Mouse (Mus musculus) liver, postnatal 0 days (tissue): ENCODE measurements around the gene Rgp1. TPM values are rescaled to one million over a fixed set of nuclear protein-coding genes. Genes with fewer than 3 reads are reported as not detected.
A peak's percentile ranks its signal among the peaks of the same experiment; 100 is the strongest.
"Not testable (repeated sequence)": the region's sequence is repeated elsewhere in the genome, so short reads cannot be mapped to it uniquely, and the experiment has no call there.

Source experiments
- ATAC-seq: fragments of 200-750 bp; cut with Nextera tagmentation; 2 replicates; pipeline ENCODE4 v1.8.0; 2017; ENCODE audit warnings: mild to moderate bottlenecking, moderate library complexity
- DNase-seq: peaks from one replicate; pipeline ENCODE4 v3.0.0-alpha.2; 2016
- H3K27ac ChIP-seq: fragments of 300-500 bp; sonication (generic); 2 replicates; pipeline ENCODE4 v1.5.1; 2014; ENCODE audit warnings: antibody characterized with exemption, moderate library complexity, mild to moderate bottlenecking, low read depth
- H3K27me3 ChIP-seq: fragments of 300-500 bp; sonication (generic); 2 replicates; pipeline ENCODE4 v1.6.1; 2014; ENCODE audit warnings: low read length, control low read depth, mixed read lengths; ENCODE audit not compliant: insufficient read depth
- H3K36me3 ChIP-seq: fragments of 300-500 bp; sonication (generic); replicated peaks from 2 replicates; pipeline ENCODE4 v1.6.1; 2014; ENCODE audit warnings: mild to moderate bottlenecking, control low read depth, low read length, moderate library complexity, mixed read lengths; ENCODE audit not compliant: insufficient read depth
- H3K4me1 ChIP-seq: fragments of 300-500 bp; sonication (generic); 2 replicates; pipeline ENCODE4 v1.6.1; 2014; ENCODE audit warnings: antibody characterized with exemption, mild to moderate bottlenecking, control low read depth; ENCODE audit not compliant: insufficient read depth
- H3K4me2 ChIP-seq: fragments of 300-500 bp; sonication (generic); 2 replicates; pipeline ENCODE4 v1.6.1; 2014; ENCODE audit warnings: low read depth, mild to moderate bottlenecking, low read length, moderate library complexity, mixed read lengths
- H3K4me3 ChIP-seq: fragments of 300-500 bp; sonication (generic); 2 replicates; pipeline ENCODE4 v1.5.1; 2014; ENCODE audit warnings: low read depth, low read length
- H3K9ac ChIP-seq: fragments of 300-500 bp; sonication (generic); replicated peaks from 2 replicates; pipeline ENCODE4 v1.6.1; 2014; ENCODE audit warnings: mild to moderate bottlenecking, moderate library complexity
- H3K9me3 ChIP-seq: fragments of 300-500 bp; sonication (generic); 2 replicates; pipeline ENCODE4 v1.6.1; 2016; ENCODE audit warnings: mild to moderate bottlenecking, control low read depth, low read length, mixed read lengths
- CTCF ChIP-seq: sonication (generic); IDR thresholded peaks from 2 replicates; pipeline ENCODE4 v1.5.1; 2016; ENCODE audit warnings: antibody characterized with exemption, low read depth
- EP300 ChIP-seq: IDR thresholded peaks from 2 replicates; pipeline ENCODE4 v1.6.1; 2016; ENCODE audit warnings: antibody characterized with exemption, low read depth, mild to moderate bottlenecking
- WGBS: fragments of 180-500 bp; shearing (Covaris S2); extraction: QIAGEN DNeasy Blood & Tissue Kit; methylation state at CpG from one replicate; pipeline ENCODE4 v1.1.7; 2014; ENCODE audit not compliant: insufficient replicate concordance; 5-methylcytosine and 5-hydroxymethylcytosine counted together
- polyA plus RNA-seq: library from polyadenylated mRNA; unstranded; fragments of >200 nt; fragmentation: Nextera tagmentation; extraction: Ambion mirVana; gene quantifications from 2 replicates; pipeline ENCODE4 v1.2.1, GENCODE M21; 2015

Gene Rgp1
- polyA plus RNA-seq, 1 experiment from 2014 or later = 7.3 TPM

- DNase-seq (no peak), ATAC-seq (no peak)
- peaks cover 94% of the 10 kb centered on the region for H3K36me3 ChIP-seq
- H3K4me3 ChIP-seq = no peak overlapping the region
- no peaks in the 10 kb centered on the region for H3K9me3 ChIP-seq
- H3K4me2 ChIP-seq = no peak overlapping the region
- no peaks in the 10 kb centered on the region for H3K4me1 ChIP-seq
- H3K27ac ChIP-seq = no peak overlapping the region
- H3K9ac ChIP-seq = no peak overlapping the region
- H3K27me3 ChIP-seq = no peaks in the 10 kb centered on the region
- 89% methylated on average over 3 of the region's 3 CpGs for WGBS
- TF ChIP-seq EP300 (no peak), CTCF (no peak)
Measured at GRCm38 (mm10) chr4:43542044-43542443, 36.5 kb upstream of the Rgp1 start.

GRCm38 (mm10) chr4:43546375-43547047 lies 32.0 kb upstream of the Rgp1 start:
- no peak for ATAC-seq
- Histone ChIP-seq H3K27ac (no peak overlapping the region), H3K36me3 (peaks cover 100% of the 10 kb centered on the region), H3K4me1 (no peaks in the 10 kb centered on the region), H3K9ac (no peak overlapping the region), H3K27me3 (no peaks in the 10 kb centered on the region), H3K4me3 (no peak overlapping the region), H3K9me3 (no peaks in the 10 kb centered on the region), H3K4me2 (no peak overlapping the region)
- TF ChIP-seq CTCF (no peak), EP300 (no peak)
- WGBS = 88% methylated on average over 12 of the region's 12 CpGs
- DNase-seq = no peak

GRCm38 (mm10) chr4:43547160-43547559 lies 31.4 kb upstream of the Rgp1 start:
- 89% methylated on average over 8 of the region's 8 CpGs for WGBS

GRCm38 (mm10) chr4:43549055-43549454 lies 29.5 kb upstream of the Rgp1 start:
- Histone ChIP-seq H3K27me3 (no peaks in the 10 kb centered on the region), H3K4me2 (no peak overlapping the region), H3K36me3 (peaks cover 100% of the 10 kb centered on the region), H3K9me3 (peaks cover 4% of the 10 kb centered on the region; the same call in 1 of the 2 replicates), H3K9ac (no peak overlapping the region), H3K4me3 (no peak overlapping the region), H3K27ac (no peak overlapping the region), H3K4me1 (no peaks in the 10 kb centered on the region)
- ATAC-seq = no peak
- no peak for DNase-seq
- 92% methylated on average over 12 of the region's 12 CpGs for WGBS
- TF ChIP-seq CTCF = no peak
- no peak for TF ChIP-seq EP300

More at GRCm38 (mm10) chr4:43547160-43547559, 31.4 kb upstream of the Rgp1 start:
- H3K9ac ChIP-seq = no peak overlapping the region
- TF ChIP-seq CTCF (no peak), EP300 (no peak)
- peaks cover 100% of the 10 kb centered on the region for H3K36me3 ChIP-seq
- no peak overlapping the region for H3K27ac ChIP-seq
- H3K9me3 ChIP-seq = peaks cover 1% of the 10 kb centered on the region; the same call in 1 of the 2 replicates
- H3K27me3 ChIP-seq = no peaks in the 10 kb centered on the region
- DNase-seq = no peak
- H3K4me2 ChIP-seq = no peak overlapping the region
- H3K4me1 ChIP-seq = no peaks in the 10 kb centered on the region
- H3K4me3 ChIP-seq = no peak overlapping the region
- no peak for ATAC-seq

GRCm38 (mm10) chr4:43551854-43552253 lies 26.7 kb upstream of the Rgp1 start:
- peak; percentile 8; the same call in 1 of the 2 replicates for TF ChIP-seq CTCF
- not testable (repeated sequence) for H3K4me2 ChIP-seq, H3K4me1 ChIP-seq, H3K9me3 ChIP-seq, H3K9ac ChIP-seq, DNase-seq, H3K4me3 ChIP-seq, H3K27me3 ChIP-seq, ATAC-seq, H3K27ac ChIP-seq
- WGBS = 85% methylated on average over 6 of the region's 6 CpGs
- H3K36me3 ChIP-seq = peaks cover 99% of the 10 kb centered on the region

GRCm38 (mm10) chr4:43552437-43552836 lies 26.1 kb upstream of the Rgp1 start:
- Histone ChIP-seq H3K27ac (no peak overlapping the region), H3K9me3 (peaks cover 4% of the 10 kb centered on the region; the same call in 1 of the 2 replicates), H3K27me3 (no peaks in the 10 kb centered on the region), H3K36me3 (peaks cover 99% of the 10 kb centered on the region), H3K9ac (no peak overlapping the region), H3K4me1 (no peaks in the 10 kb centered on the region; the same call in 1 of the 2 replicates), H3K4me2 (no peak overlapping the region), H3K4me3 (no peak overlapping the region)
- DNase-seq = no peak
- no peak for TF ChIP-seq CTCF
- no peak for TF ChIP-seq EP300
- WGBS = 96% methylated on average over 5 of the region's 5 CpGs
- no peak for ATAC-seq
